Mouse (Mus musculus) megakaryocyte, adult 5-6 weeks (primary cell): Measurements from ENCODE around the gene Ndufaf1. TPM values are rescaled to one million over a fixed set of nuclear protein-coding genes. Genes with fewer than 3 reads are reported as not detected.

Experiments used
- ATAC-seq: 2 replicates; pipeline ENCODE4 v1.8.0; 2016; ENCODE audit warnings: mild to moderate bottlenecking, inconsistent platforms; ENCODE audit not compliant: poor library complexity, severe bottlenecking
- total RNA-seq, 2 experiments: library from RNA; stranded (forward) in 1 of 2; stranded (reverse) in 1 of 2; fragments of 153-499, 151-499 nt in 1 of 2; fragments of 221-1000, 200-1000 nt in 1 of 2; gene quantifications; 2 replicates each; pipeline versions ENCODE4 v1.2.3 to v1.2.4; 2015 to 2017

Ndufaf1 gene
- total RNA-seq, 2 experiments from 2014 or later, result 8.8 to 15.8 TPM

- ATAC-seq, result peak; percentile 99
These were observed 44.2 kb downstream of the Ndufaf1 start, which contains the start of the genes Nusap1 and Oip5 for GRCm38 (mm10) chr2:119618199-119618982. Gene Nusap1, plus strand, starts transcription at chr2:119618298. Gene Oip5, minus strand, starts transcription at chr2:119618469.

DNA sequence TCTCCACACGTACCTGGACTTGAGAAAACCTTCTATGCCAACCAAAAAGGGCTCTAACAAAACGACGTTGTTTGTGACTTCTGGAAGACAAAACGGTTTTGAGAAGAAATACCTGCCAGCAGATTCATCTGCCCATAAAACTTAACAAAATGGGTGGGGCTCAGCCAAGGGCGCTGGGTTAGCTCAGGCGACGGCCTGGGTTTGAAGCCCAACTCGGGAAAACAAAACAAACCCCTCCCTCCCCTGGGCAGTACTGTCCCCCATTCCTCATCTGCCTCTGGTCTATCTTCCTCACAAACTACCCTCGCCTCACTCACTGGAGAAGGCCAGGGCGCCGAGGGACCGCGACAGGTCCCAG lies 44.8 kb downstream of the Ndufaf1 start:
- ATAC-seq, result no peak; the same call in 1 of the 2 replicates

GRCm38 (mm10) chr2:119607023-119607422 lies 55.6 kb downstream of the Ndufaf1 start:
- peak; percentile 66 for ATAC-seq

Other genes with a start within 250 kb of the Ndufaf1 start
- gene Ino80, start 185.1 kb downstream of the Ndufaf1 start, total RNA-seq (2015), result 19.9 and 22.0 TPM in 2 replicates
- gene Ino80, start 185.1 kb downstream of the Ndufaf1 start, total RNA-seq (2017), result 18.6 and 22.7 TPM in 2 replicates
- gene Exd1, start 115.2 kb downstream of the Ndufaf1 start, total RNA-seq (2015), result 0.48 TPM in 1 of 2 replicates, not detected in the other
- gene Exd1, start 115.2 kb downstream of the Ndufaf1 start, total RNA-seq (2017), result 0.04 TPM in 1 of 2 replicates, not detected in the other
- gene Chp1, start 115.1 kb downstream of the Ndufaf1 start, total RNA-seq (2015), result 90.6 and 99.8 TPM in 2 replicates
- gene Chp1, start 115.1 kb downstream of the Ndufaf1 start, total RNA-seq (2017), result 94.3 and 133 TPM in 2 replicates
- gene Nusap1, start 44.5 kb downstream of the Ndufaf1 start, total RNA-seq (2015), result 144 and 159 TPM in 2 replicates
- gene Nusap1, start 44.5 kb downstream of the Ndufaf1 start, total RNA-seq (2017), result 156 and 168 TPM in 2 replicates
- gene Oip5, start 44.4 kb downstream of the Ndufaf1 start, total RNA-seq (2015), result 17.7 and 20.5 TPM in 2 replicates
- 15.3 and 17.2 TPM in 2 replicates for gene Oip5, start 44.4 kb downstream of the Ndufaf1 start, total RNA-seq (2017)
- 29.7 and 32.6 TPM in 2 replicates for gene Rtf1, start 12.2 kb upstream of the Ndufaf1 start, total RNA-seq (2015)
- 26.7 and 27.0 TPM in 2 replicates for gene Rtf1, start 12.2 kb upstream of the Ndufaf1 start, total RNA-seq (2017)
- 0.07 and 0.23 TPM in 2 replicates for gene Itpka, start 79.5 kb upstream of the Ndufaf1 start, total RNA-seq (2015)
- gene Itpka, start 79.5 kb upstream of the Ndufaf1 start, total RNA-seq (2017), result 0.37 and 1.0 TPM in 2 replicates
- not detected in 2 replicates for gene Ltk, start 97.6 kb upstream of the Ndufaf1 start, total RNA-seq (2015)
- not detected in 2 replicates for gene Ltk, start 97.6 kb upstream of the Ndufaf1 start, total RNA-seq (2017)
- 2.9 and 3.9 TPM in 2 replicates for gene Rpap1, start 124.7 kb upstream of the Ndufaf1 start, total RNA-seq (2015)
- 5.0 and 6.4 TPM in 2 replicates for gene Rpap1, start 124.7 kb upstream of the Ndufaf1 start, total RNA-seq (2017)
- not detected in 2 replicates for gene Tyro3, start 134.9 kb upstream of the Ndufaf1 start, total RNA-seq (2015)
- 0.33 TPM in 1 of 2 replicates, not detected in the other for gene Tyro3, start 134.9 kb upstream of the Ndufaf1 start, total RNA-seq (2017)
- gene Mga, start 234.4 kb upstream of the Ndufaf1 start, total RNA-seq (2015), result 36.3 and 44.5 TPM in 2 replicates
- gene Mga, start 234.4 kb upstream of the Ndufaf1 start, total RNA-seq (2017), result 23.2 and 29.4 TPM in 2 replicates